Mouse (Mus musculus): ENCODE data around the gene Islr2. TPM values are rescaled to one million over a fixed set of nuclear protein-coding genes. Genes with fewer than 3 reads are reported as not detected.

Islr2 gene
- polyA plus RNA-seq, 1 experiment from 2014 or later = 13.2 TPM

GRCm38 (mm10) chr9:58153095-58153494, 51.0 kb downstream of the Islr2 start:
- Histone ChIP-seq H3K9me3 (ENCODE audit: control insufficient read depth, low read length) (no peaks in the 10 kb centered on the region), H3K9ac (replicated peaks; ENCODE audit: low read depth, low read length) (no peak overlapping the region), H3K27ac (ENCODE audit: low read depth, low read length) (no peak overlapping the region), H3K4me3 (ENCODE audit: low read depth, low read length) (no peak overlapping the region), H3K27me3 (ENCODE audit: control insufficient read depth, insufficient read depth, low read length) (no peaks in the 10 kb centered on the region), H3K4me2 (ENCODE audit: low read depth, low read length) (no peak overlapping the region), H3K36me3 (ENCODE audit: control insufficient read depth, insufficient read depth, low read length) (no peaks in the 10 kb centered on the region), H3K4me1 (ENCODE audit: control insufficient read depth, insufficient read depth, low read length) (0 out of 2 replicates have a peak, but pooled peaks cover 4% of the 10 kb centered on the region)
- ATAC-seq (ENCODE audit: low read depth) = no peak
- 70% methylated on average over 3 of the region's 3 CpGs for WGBS

- Histone ChIP-seq H3K4me1 (ENCODE audit: control insufficient read depth, insufficient read depth, low read length) (0 out of 2 replicates have a peak, but pooled peaks cover 3% of the 10 kb centered on the region), H3K9me3 (ENCODE audit: control insufficient read depth, low read length) (no peaks in the 10 kb centered on the region), H3K4me3 (ENCODE audit: low read depth, low read length) (no peak overlapping the region), H3K36me3 (ENCODE audit: control insufficient read depth, insufficient read depth, low read length) (no peaks in the 10 kb centered on the region), H3K9ac (replicated peaks; ENCODE audit: low read depth, low read length) (no peak overlapping the region), H3K4me2 (ENCODE audit: low read depth, low read length) (no peak overlapping the region), H3K27ac (ENCODE audit: low read depth, low read length) (no peak overlapping the region), H3K27me3 (ENCODE audit: control insufficient read depth, insufficient read depth, low read length) (no peaks in the 10 kb centered on the region)
- 63% methylated on average over 4 of the region's 4 CpGs for WGBS
- ATAC-seq (ENCODE audit: low read depth) = no peak
Measured at GRCm38 (mm10) chr9:58150733-58151361, 53.3 kb downstream of the Islr2 start.

- Histone ChIP-seq H3K4me3 (ENCODE audit: low read depth, low read length) (no peak overlapping the region), H3K9ac (replicated peaks; ENCODE audit: low read depth, low read length) (no peak overlapping the region), H3K27me3 (ENCODE audit: control insufficient read depth, insufficient read depth, low read length) (no peaks in the 10 kb centered on the region), H3K9me3 (ENCODE audit: control insufficient read depth, low read length) (no peaks in the 10 kb centered on the region), H3K4me1 (ENCODE audit: control insufficient read depth, insufficient read depth, low read length) (no peaks in the 10 kb centered on the region), H3K4me2 (ENCODE audit: low read depth, low read length) (no peak overlapping the region), H3K27ac (ENCODE audit: low read depth, low read length) (no peak overlapping the region), H3K36me3 (ENCODE audit: control insufficient read depth, insufficient read depth, low read length) (no peaks in the 10 kb centered on the region)
- 71% methylated on average over 2 of the region's 2 CpGs for WGBS
- no peak for ATAC-seq (ENCODE audit: low read depth)
Measured at GRCm38 (mm10) chr9:58148806-58149205, 55.3 kb downstream of the Islr2 start.

Small RNA genes within 50 kb of the gene (microRNA-seq; reads per million reads assigned to microRNA genes)
- gene Mir6385 = not detected

Other genes with a start within 250 kb of the Islr2 start
- 0.43 and 0.71 TPM in 2 replicates for gene Cyp11a1, start 197.9 kb downstream of the Islr2 start, polyA plus RNA-seq (2014; fragmentation: Nextera tagmentation; extraction: Ambion mirVana)
- 6.0 and 28.4 TPM in 2 replicates for gene Stra6, start 140.5 kb downstream of the Islr2 start, polyA plus RNA-seq (2014; fragmentation: Nextera tagmentation; extraction: Ambion mirVana)
- gene Ccdc33, start 85.5 kb downstream of the Islr2 start, polyA plus RNA-seq (2014; fragmentation: Nextera tagmentation; extraction: Ambion mirVana) = 0.13 TPM in 1 of 2 replicates, not detected in the other
- 1.5 and 39.2 TPM in 2 replicates for gene Islr, start within 50 bp of the Islr2 start, polyA plus RNA-seq (2014; fragmentation: Nextera tagmentation; extraction: Ambion mirVana)
- gene Pml, start 45.5 kb upstream of the Islr2 start, polyA plus RNA-seq (2014; fragmentation: Nextera tagmentation; extraction: Ambion mirVana) = 2.7 and 3.3 TPM in 2 replicates
- 112 and 129 TPM in 2 replicates for gene Stoml1, start 48.8 kb upstream of the Islr2 start, polyA plus RNA-seq (2014; fragmentation: Nextera tagmentation; extraction: Ambion mirVana)
- 1.2 and 8.6 TPM in 2 replicates for gene Loxl1, start 108.9 kb upstream of the Islr2 start, polyA plus RNA-seq (2014; fragmentation: Nextera tagmentation; extraction: Ambion mirVana)
- gene Tbc1d21, start 166.1 kb upstream of the Islr2 start, polyA plus RNA-seq (2014; fragmentation: Nextera tagmentation; extraction: Ambion mirVana) = not detected in 2 replicates

All from neural tube, embryonic 14.5 days (tissue).